Mouse (Mus musculus): ENCODE measurements at regions not wholly inside any gene's neighbourhood (a gene's known extent, or its start where the extent isn't known, plus 50 kb on each side); places are given as distances from the start of the nearest gene placed in this dataset. TPM values are rescaled to one million over a fixed set of nuclear protein-coding genes. Genes with fewer than 3 reads are reported as not detected.
A peak's percentile ranks its signal among the peaks of the same experiment; 100 is the strongest.

- 40% methylated on average over 12 of the region's 12 CpGs for WGBS
- H3K4me1 ChIP-seq, result peaks cover 35% of the 10 kb centered on the region
- 0 out of 2 replicates have a peak overlapping the region, but pooled peaks have one; percentile 14 for H3K4me2 ChIP-seq
- H3K9me3 ChIP-seq (replicated peaks), result no peaks in the 10 kb centered on the region
- peak; percentile 77 for ATAC-seq
- H3K36me3 ChIP-seq (ENCODE audit: poor library complexity, severe bottlenecking), result no peaks in the 10 kb centered on the region
- H3K27ac ChIP-seq, result peak overlapping the region; percentile 55
- H3K27me3 ChIP-seq, result no peaks in the 10 kb centered on the region
- H3K4me3 ChIP-seq, result no peak overlapping the region
- H3K9ac ChIP-seq, result no peak overlapping the region
Measured at GRCm38 (mm10) chr13:6473401-6474190, 74.4 kb upstream of the Pitrm1 start.

GRCm38 (mm10) chr13:6479667-6480066 is 68.3 kb upstream of the Pitrm1 start:
- no peak overlapping the region for H3K9ac ChIP-seq
- H3K4me3 ChIP-seq, result no peak overlapping the region
- ATAC-seq, result no peak
- no peaks in the 10 kb centered on the region for H3K36me3 ChIP-seq (ENCODE audit: poor library complexity, severe bottlenecking)
- no peaks in the 10 kb centered on the region for H3K27me3 ChIP-seq
- no peaks in the 10 kb centered on the region for H3K4me1 ChIP-seq
- H3K27ac ChIP-seq, result no peak overlapping the region
- H3K4me2 ChIP-seq, result no peak overlapping the region
- no peaks in the 10 kb centered on the region for H3K9me3 ChIP-seq (replicated peaks)
- 91% methylated on average over 6 of the region's 6 CpGs for WGBS

- no peak overlapping the region for H3K4me2 ChIP-seq
- H3K27me3 ChIP-seq, result no peaks in the 10 kb centered on the region
- no peak overlapping the region for H3K9ac ChIP-seq
- H3K36me3 ChIP-seq (ENCODE audit: poor library complexity, severe bottlenecking), result no peaks in the 10 kb centered on the region
- no peaks in the 10 kb centered on the region for H3K4me1 ChIP-seq
- no peak overlapping the region for H3K27ac ChIP-seq
- ATAC-seq, result no peak
- no peaks in the 10 kb centered on the region for H3K9me3 ChIP-seq (replicated peaks)
- no peak overlapping the region for H3K4me3 ChIP-seq
Measured at GRCm38 (mm10) chr13:6484418-6484817, 63.5 kb upstream of the Pitrm1 start.

GRCm38 (mm10) chr13:6487837-6488236 is 60.1 kb upstream of the Pitrm1 start:
- ATAC-seq, result no peak
- Histone ChIP-seq H3K9ac (no peak overlapping the region), H3K4me3 (no peak overlapping the region), H3K27me3 (no peaks in the 10 kb centered on the region), H3K27ac (no peak overlapping the region), H3K36me3 (ENCODE audit: poor library complexity, severe bottlenecking) (no peaks in the 10 kb centered on the region), H3K4me2 (no peak overlapping the region), H3K9me3 (replicated peaks) (no peaks in the 10 kb centered on the region), H3K4me1 (no peaks in the 10 kb centered on the region)
- 88% methylated on average over 3 of the region's 3 CpGs for WGBS

GRCm38 (mm10) chr13:6492916-6493619 is 54.9 kb upstream of the Pitrm1 start:
- Histone ChIP-seq H3K27me3 (no peaks in the 10 kb centered on the region), H3K4me3 (no peak overlapping the region), H3K4me1 (no peaks in the 10 kb centered on the region), H3K9me3 (replicated peaks) (no peaks in the 10 kb centered on the region), H3K9ac (no peak overlapping the region), H3K36me3 (ENCODE audit: poor library complexity, severe bottlenecking) (no peaks in the 10 kb centered on the region), H3K4me2 (no peak overlapping the region), H3K27ac (no peak overlapping the region)
- ATAC-seq, result no peak
- 90% methylated on average over 5 of the region's 5 CpGs for WGBS

Small RNAs in the stretch of these regions (microRNA-seq; reads per million reads assigned to microRNA genes)
- gene Gm26259, result not detected

All from forebrain, embryonic 13.5 days (tissue).